Mouse (Mus musculus) left cerebral cortex, adult 2 months (tissue): ENCODE measurements around the gene Scn1b. TPM values are rescaled to one million over a fixed set of nuclear protein-coding genes. Genes with fewer than 3 reads are reported as not detected.

Experiments
- DNase-seq, 2 experiments: peaks; one replicate each; pipeline ENCODE4 v3.0.0; 2021 to 2022; ENCODE audit warnings: low spot score in 2 of 2, mixed read lengths in 1 of 2; ENCODE audit errors: extremely low spot score in 1 of 2
- H3K27ac ChIP-seq: fragments of 200-600 bp; 2 replicates; pipeline ENCODE4 v1.8.1; 2022
- H3K4me3 ChIP-seq: fragments of 200-600 bp; 2 replicates; pipeline ENCODE4 v1.8.1; 2022
- CTCF ChIP-seq: fragments of 200-600 bp; IDR thresholded peaks from 2 replicates; pipeline ENCODE4 v1.8.1; 2022; ENCODE audit warnings: antibody characterized with exemption, mild to moderate bottlenecking, moderate library complexity
- intact Hi-C: fragments of 180-260 bp; cut with DNase I; formaldehyde crosslinking; loops from one replicate; pipeline ENCODE4 v1.15.1; 2025
- total RNA-seq, 2 experiments: library from RNA; stranded (reverse); gene quantifications; 2 replicates each; pipeline ENCODE4 v1.2.3; 2021

Gene Scn1b
- total RNA-seq, 2 experiments from 2014 or later, result 737 to 759 TPM

DNA sequence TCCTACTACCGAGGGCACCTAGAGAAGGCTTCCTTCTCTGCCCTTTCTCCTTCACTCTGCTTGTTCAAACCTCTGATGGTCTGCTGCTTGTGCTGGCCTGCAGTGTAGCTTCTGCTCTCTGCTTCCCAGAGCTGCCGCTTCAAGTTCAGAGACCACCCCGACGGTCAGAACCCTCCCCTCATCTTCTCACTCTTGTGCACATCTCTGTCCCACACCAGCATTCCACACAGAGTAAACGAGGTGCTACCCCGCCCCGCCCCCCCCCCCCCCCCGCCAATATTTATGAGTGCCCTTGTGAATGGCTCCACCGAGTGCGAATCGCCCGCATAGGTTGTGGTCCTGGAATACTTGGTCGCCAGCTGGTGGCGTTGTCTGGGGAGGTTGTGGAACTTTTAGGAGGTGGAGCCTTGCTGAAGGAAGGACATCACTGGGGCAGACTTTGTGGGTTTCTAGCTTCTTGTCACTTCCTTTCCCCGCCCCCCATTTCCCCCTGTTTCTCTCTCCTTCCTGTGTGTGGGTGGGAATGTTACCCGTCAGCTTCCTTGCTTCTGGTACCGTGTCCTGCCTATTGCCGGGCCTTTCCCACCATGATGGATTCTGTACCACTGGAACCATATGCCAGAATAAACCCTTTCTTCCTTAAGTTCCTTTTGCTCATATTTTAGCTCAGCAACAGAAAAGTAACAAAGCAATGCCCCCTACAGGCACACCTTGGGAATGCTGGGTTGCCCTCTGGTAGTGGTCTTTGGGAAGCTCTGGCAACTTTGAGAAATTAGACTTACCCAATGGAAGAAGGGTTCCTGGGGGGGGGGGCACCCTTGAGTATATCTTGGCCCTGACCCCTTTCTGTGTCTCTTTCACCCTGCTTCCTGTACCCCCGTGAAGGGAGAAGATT is 29.5 kb upstream of the Scn1b start:
- DNase-seq, result peak in 1 of 2 experiments; percentile 7
- Histone ChIP-seq H3K4me3 (no peak overlapping the region), H3K27ac (no peak overlapping the region)
- intact Hi-C loops, result no loop called here
- TF ChIP-seq CTCF, result peak; percentile 44

DNA sequence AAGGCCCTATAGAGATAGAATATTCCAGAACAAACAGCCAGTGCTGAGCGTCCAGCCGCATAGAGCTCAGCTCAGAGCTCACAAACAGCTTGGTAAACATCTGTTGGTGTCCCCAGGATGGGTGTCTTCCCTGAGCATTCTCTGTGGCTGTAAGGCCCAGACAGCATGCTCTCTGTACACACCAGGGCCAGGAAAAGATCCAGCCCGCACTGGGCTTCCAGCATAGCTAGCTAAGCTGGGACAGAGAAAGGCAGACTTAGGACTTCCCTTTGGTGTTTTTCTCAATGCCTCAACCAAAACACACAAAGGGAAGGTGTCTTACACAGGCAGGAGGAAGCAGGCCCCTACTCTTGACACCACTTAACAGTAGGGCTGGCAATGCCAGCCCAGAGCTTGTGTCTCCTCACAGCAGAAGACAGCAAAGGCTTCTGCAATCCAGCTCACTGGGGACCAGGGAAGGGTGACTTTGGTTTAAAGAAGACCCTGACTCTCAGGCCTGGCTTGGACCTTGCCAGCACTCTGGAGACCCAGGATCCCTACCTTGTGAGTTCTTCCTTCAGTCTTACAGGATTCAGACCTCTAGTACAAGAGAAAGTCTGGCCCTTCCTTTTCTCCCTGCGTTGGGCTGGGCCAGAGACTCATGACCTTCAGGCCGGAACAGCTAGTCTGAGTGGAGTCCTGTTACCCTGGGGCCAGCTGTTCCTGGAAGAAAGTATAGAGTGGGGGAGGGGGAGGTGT is 28.7 kb upstream of the Scn1b start, which contains the start of gene Gramd1a:
Gene Gramd1a, minus strand, starts transcription at position 601 of the 738 bp plus-strand sequence.
- H3K27ac ChIP-seq, result no peak within 1 kb of the TSS
- intact Hi-C loops, result no loop called here

GRCm38 (mm10) chr7:31153536-31154320 is 26.9 kb upstream of the Scn1b start:
- intact Hi-C loops, result no loop called here
- TF ChIP-seq CTCF, result no peak

More for the DNA sequence above, 28.7 kb upstream of the Scn1b start, which contains the start of gene Gramd1a:
- no peak for TF ChIP-seq CTCF
- H3K4me3 ChIP-seq, result no peak within 1 kb of the TSS
- DNase-seq, result peak in 1 of 2 experiments; percentile 6

DNA sequence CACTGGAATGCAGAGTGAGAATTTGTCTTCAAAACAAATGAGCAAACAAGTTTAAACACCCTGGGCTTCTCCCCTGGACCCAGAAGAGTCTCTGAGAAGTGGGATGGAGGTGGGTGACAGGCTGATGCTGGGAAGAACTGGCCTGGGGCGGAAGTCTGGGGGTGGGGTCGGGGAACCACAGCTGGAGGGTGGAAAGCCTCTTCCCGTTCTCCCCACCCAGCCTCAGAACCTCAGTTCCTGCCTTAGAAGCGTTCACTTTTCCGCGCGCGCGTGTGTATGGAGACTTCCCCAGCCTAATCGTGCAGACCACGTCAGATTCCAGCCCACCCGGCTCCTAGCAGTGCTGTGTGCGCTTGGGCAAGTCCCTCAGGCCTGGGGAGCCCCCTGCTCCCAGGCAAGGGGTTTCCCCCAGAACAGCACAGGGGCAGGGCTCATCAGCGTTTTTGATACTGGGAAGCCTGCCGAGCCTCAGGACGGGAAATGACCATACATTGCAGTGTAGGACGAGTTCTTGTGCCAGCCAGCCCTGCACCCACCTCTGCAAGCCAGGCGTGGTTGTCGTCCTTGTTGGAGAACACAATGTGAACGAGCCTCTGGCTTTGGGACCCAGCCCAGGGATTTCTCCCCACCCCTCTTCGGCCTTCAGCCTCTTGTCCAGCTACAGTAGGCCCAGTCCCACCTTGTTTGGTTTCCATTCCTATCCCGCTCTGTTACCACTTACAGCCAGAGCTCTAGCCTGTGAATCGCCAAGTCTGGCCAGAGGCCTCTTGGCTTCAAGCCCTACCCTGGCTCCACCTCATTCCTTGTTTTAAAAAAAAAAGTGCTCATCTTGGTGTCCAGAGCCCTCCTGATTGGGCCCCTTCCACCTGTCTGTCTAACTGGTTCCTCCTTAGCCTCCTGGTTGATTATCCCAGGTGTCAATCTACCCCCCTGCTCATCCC is 24.8 kb upstream of the Scn1b start:
- Histone ChIP-seq H3K4me3 (peak overlapping the region; percentile 98), H3K27ac (peak overlapping the region; percentile 98)
- peak; percentile 48 to 51 for DNase-seq
- no peak for TF ChIP-seq CTCF
- intact Hi-C loops, result loop anchor here (1.0 kb wide), 1 partner anchor 24 kb away; the partner anchor contains the start of gene Scn1b

More at GRCm38 (mm10) chr7:31153536-31154320, 26.9 kb upstream of the Scn1b start:
- H3K4me3 ChIP-seq, result no peak overlapping the region
- H3K27ac ChIP-seq, result no peak overlapping the region
- peak in 1 of 2 experiments; percentile 5 for DNase-seq

DNA sequence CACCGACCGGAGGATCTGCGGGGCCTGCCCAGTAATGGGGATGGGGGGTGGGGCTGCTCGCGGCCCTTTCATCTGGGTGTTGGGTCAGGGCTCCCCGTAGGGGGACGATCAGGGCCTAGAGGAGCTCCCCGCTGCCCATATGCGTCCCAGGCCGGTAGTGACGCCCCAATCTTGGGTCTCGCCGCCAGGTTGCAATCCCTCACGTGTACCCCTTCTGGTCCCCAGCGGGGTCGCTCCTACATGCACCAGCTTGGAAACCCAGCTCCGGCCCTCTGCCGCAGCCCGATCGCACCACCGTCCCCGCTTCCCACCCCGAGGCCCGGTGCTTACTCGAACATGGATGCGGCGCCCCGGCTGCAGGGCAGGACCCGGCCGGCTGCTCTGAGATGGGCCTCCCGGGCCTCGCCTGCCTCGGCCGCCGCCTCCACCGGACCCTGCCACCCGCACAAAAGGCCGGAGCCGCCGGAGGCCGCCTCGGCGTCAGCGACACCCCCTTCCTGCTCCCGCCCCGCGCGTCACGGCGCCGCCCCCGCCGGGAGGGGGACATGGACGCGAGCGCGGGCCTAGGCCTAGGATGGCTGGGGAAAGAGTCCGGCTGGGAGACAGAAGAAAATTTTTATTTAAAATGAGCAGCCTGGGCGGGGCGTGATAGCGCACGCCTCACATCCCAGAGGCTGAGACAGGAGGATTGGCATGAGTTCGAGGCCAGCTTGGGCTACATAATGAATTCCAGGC is 23.9 kb upstream of the Scn1b start:
- intact Hi-C loops, result loop anchor here (1.0 kb wide), 1 partner anchor 23 kb away; the partner anchor contains the start of gene Scn1b
- Histone ChIP-seq H3K27ac (peak overlapping the region; percentile 98), H3K4me3 (peak overlapping the region; percentile 98)
- TF ChIP-seq CTCF, result no peak; the same call in 1 of the 2 replicates
- peak; percentile 90 to 93 for DNase-seq

DNA sequence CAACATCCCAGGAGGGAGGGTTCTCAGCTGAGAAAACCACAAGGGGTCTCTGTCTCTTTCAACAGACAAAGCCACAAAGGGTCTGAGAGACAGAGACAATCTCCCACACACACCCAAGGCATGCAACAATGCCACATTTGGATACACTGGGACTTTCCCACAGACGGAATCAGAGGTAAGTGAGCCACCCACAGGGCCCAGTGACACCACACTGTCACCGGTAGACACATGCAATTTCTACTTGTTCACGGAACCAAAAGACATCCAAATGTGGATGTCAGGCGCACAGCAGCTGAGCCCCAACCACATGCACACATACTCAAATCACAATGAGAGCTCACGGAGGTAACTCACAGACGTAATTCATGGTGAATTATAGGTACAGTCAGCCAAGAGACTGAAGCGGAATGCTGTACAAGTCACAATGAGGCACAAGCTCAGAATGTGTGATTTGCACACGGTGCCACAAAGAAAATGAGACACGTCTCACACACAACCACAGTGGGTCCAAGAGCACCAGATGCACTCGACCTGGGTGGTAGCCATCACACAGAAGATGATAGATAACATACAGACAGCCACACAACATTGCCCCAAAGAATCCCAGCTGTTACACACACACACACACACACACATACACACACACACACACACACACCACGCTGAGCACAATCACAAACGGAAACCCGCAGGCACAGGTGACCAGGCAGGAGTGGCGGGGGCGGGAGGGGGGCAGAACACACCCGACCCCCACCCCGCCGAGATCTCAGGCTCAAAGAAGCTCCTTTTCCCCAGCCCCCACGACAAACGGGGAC is 23.2 kb upstream of the Scn1b start:
- peak in 1 of 2 experiments; percentile 32 for DNase-seq
- intact Hi-C loops, result no loop called here
- H3K4me3 ChIP-seq, result peak overlapping the region; percentile 98

GRCm38 (mm10) chr7:31149271-31149670 is 22.5 kb upstream of the Scn1b start:
- H3K4me3 ChIP-seq, result peak overlapping the region; percentile 98
- intact Hi-C loops, result no loop called here
- no peak for TF ChIP-seq CTCF
- no peak for DNase-seq
- peak overlapping the region; percentile 59; the same call in 1 of the 2 replicates for H3K27ac ChIP-seq

More for the DNA sequence above, 23.2 kb upstream of the Scn1b start:
- peak overlapping the region; percentile 98 for H3K27ac ChIP-seq
- no peak for TF ChIP-seq CTCF

GRCm38 (mm10) chr7:31148756-31149155 is 22.0 kb upstream of the Scn1b start:
- no peak for TF ChIP-seq CTCF
- intact Hi-C loops, result no loop called here
- DNase-seq, result peak in 1 of 2 experiments; percentile 54
- peak overlapping the region; percentile 44 for H3K27ac ChIP-seq
- H3K4me3 ChIP-seq, result no peak overlapping the region

DNA sequence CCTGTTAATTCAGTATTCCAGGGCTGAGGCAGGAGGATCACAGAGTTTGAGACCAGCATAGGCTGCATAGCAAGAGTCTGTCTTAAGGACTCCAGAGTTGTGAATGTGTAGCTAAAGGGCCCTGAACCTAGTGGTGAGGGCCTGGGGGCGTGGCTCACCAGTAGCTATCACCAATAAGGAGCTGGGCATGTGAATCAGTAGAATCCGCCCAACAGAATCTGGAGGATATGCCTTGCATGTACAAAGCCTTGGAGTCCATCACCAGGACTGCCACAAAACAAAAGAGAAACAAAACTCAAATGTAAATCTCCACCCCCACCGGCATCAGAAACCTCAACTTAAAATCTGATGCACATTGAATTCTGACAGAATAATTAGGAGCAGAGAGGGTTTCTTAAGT is 21.3 kb upstream of the Scn1b start:
- Histone ChIP-seq H3K4me3 (no peak overlapping the region), H3K27ac (peak overlapping the region; percentile 44; the same call in 1 of the 2 replicates)
- intact Hi-C loops, result no loop called here
- DNase-seq, result peak in 1 of 2 experiments; percentile 9
- TF ChIP-seq CTCF, result no peak
